Mouse (Mus musculus) ES-Bruce4 (cell line): ENCODE measurements around the gene Cabp4.

ENCODE experiments used
- EP300 ChIP-seq: IDR thresholded peaks from 2 replicates; pipeline ENCODE4 v1.6.1; 2011; ENCODE audit warnings: low read depth, low read length; ENCODE audit not compliant: insufficient read depth
- POLR2A ChIP-seq: IDR thresholded peaks from one replicate; pipeline ENCODE4 v1.8.1; 2011; ENCODE audit warnings: low read length; ENCODE audit not compliant: insufficient read depth

DNA sequence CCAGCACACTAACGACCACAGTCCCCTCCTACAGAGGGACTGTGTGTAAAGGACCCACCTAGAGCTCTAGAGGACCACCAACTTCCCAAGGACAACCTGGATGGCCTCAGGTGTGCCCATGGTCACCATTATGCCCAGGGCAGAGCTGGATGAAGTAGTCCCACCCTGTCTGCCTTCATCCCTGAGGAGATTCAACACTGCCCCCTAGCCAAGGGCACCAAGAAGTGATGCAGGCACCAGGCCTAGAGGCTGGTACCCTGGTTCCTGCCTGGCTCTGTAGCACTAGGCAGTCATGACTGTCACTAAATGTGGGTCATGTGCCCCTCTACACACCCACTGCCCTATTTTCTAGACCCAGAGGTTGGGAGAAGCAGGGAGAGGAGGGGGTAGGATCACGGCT lies 12.1 kb downstream of the Cabp4 start:
- TF ChIP-seq EP300 (no peak), POLR2A (no peak)
